Mouse (Mus musculus) MEL (cell line): Measurements from ENCODE around the gene Crygc.

Experiments
- CTCF ChIP-seq, 3 experiments: IDR thresholded peaks in 2 of 3; conservative IDR thresholded peaks in 1 of 3; 2 replicates each; pipeline ENCODE4 v1.5.1; 2011 to 2012; ENCODE audit warnings: low read length in 3 of 3, low read depth in 2 of 3, mild to moderate bottlenecking in 2 of 3, improper control_type of control experiment in 1 of 3, inconsistent platforms in 1 of 3, mixed read lengths in 1 of 3, moderate library complexity in 1 of 3; ENCODE audit not compliant: control insufficient read depth in 1 of 3, insufficient read depth in 1 of 3, poor library complexity in 1 of 3, severe bottlenecking in 1 of 3
- E2F4 ChIP-seq: IDR thresholded peaks from 2 replicates; pipeline ENCODE4 v1.6.1; 2011; ENCODE audit warnings: low read depth, low read length, improper control_type of control experiment, borderline replicate concordance
- ELF1 ChIP-seq: IDR thresholded peaks from 2 replicates; pipeline ENCODE4 v1.6.1; 2014; ENCODE audit warnings: low read depth, mild to moderate bottlenecking, inconsistent platforms, low read length, improper control_type of control experiment, moderate library complexity
- GATA1 ChIP-seq: IDR thresholded peaks from 2 replicates; pipeline ENCODE4 v1.6.1; 2011; ENCODE audit warnings: low read depth, low read length, improper control_type of control experiment
- MAFK ChIP-seq: IDR thresholded peaks from 2 replicates; pipeline ENCODE4 v1.6.1; 2011; ENCODE audit warnings: low read depth, mild to moderate bottlenecking, low read length, improper control_type of control experiment, borderline replicate concordance
- MAX ChIP-seq: IDR thresholded peaks from 2 replicates; pipeline ENCODE4 v1.6.1; 2011; ENCODE audit warnings: low read length, improper control_type of control experiment
- MAZ ChIP-seq: IDR thresholded peaks from 2 replicates; pipeline ENCODE4 v1.6.1; 2012; ENCODE audit warnings: low read depth, mild to moderate bottlenecking, inconsistent platforms, low read length, improper control_type of control experiment
- MYB ChIP-seq: IDR thresholded peaks from 2 replicates; pipeline ENCODE4 v1.6.1; 2011; ENCODE audit warnings: mild to moderate bottlenecking, low read depth, low read length, improper control_type of control experiment
- POLR2A ChIP-seq, 2 experiments: IDR thresholded peaks; 2 replicates each; pipeline ENCODE4 v1.6.1; 2011 to 2012; ENCODE audit warnings: low read length in 2 of 2, mild to moderate bottlenecking in 2 of 2, control low read depth in 1 of 2, improper control_type of control experiment in 1 of 2, low read depth in 1 of 2, moderate library complexity in 1 of 2; ENCODE audit not compliant: control insufficient read depth in 1 of 2, insufficient read depth in 1 of 2, poor library complexity in 1 of 2
- RCOR1 ChIP-seq: IDR thresholded peaks from 2 replicates; pipeline ENCODE4 v1.6.1; 2012; ENCODE audit warnings: low read depth, mild to moderate bottlenecking, inconsistent platforms, low read length, improper control_type of control experiment
- SMC3 ChIP-seq: IDR thresholded peaks from 2 replicates; pipeline ENCODE4 v1.6.1; 2011; ENCODE audit warnings: low read depth, low read length, improper control_type of control experiment
- USF1 ChIP-seq: IDR thresholded peaks from 2 replicates; pipeline ENCODE4 v1.6.1; 2014; ENCODE audit warnings: low read depth, mild to moderate bottlenecking, inconsistent platforms, low read length, improper control_type of control experiment, moderate library complexity
- ZC3H11A ChIP-seq: IDR thresholded peaks from 2 replicates; pipeline ENCODE4 v1.6.1; 2012; ENCODE audit warnings: low read depth, mild to moderate bottlenecking, inconsistent platforms, low read length, improper control_type of control experiment
- ZKSCAN1 ChIP-seq: IDR thresholded peaks from 2 replicates; pipeline ENCODE4 v1.6.1; 2012; ENCODE audit warnings: low read depth, mild to moderate bottlenecking, inconsistent platforms, low read length, improper control_type of control experiment, moderate library complexity

DNA sequence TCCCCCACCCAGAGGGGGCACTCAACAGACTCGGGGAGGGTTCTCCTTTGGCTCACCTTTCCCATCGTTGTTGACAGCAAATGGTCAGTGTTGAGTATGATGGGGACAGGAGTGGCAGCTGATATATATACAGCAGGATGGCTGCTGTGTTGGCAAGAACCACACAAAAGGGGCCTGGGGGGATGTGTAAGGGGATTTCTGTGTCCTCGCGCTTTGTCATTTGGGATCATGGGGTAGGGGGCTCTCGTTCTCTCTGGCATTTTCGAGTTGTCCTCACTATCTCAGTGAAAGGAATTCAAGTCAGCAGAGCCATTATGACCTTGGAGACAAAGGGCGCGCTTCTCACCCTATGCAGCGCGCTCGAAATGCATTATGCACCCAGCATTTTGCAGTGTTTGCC lies 29.8 kb upstream of the Crygc start, which contains the start of gene Cryga:
- TF ChIP-seq SMC3 (no peak), CTCF (IDR thresholded peaks at IDR 0.05 in 2 of 3, conservative IDR thresholded peaks at IDR 0.05 in 1 of 3; ENCODE audit: control insufficient read depth in 1 of 3, insufficient read depth in 1 of 3, low read depth in 2 of 3, low read length in 3 of 3, poor library complexity in 1 of 3, severe bottlenecking in 1 of 3) (no peak), MYB (no peak), ELF1 (no peak), USF1 (no peak), MAZ (no peak), E2F4 (no peak), ZKSCAN1 (no peak), MAX (no peak), ZC3H11A (no peak), POLR2A (IDR thresholded peaks at IDR 0.05; ENCODE audit: control insufficient read depth in 1 of 2, insufficient read depth in 1 of 2, low read depth in 1 of 2, low read length in 2 of 2, poor library complexity in 1 of 2) (no peak), RCOR1 (no peak), MAFK (no peak), GATA1 (no peak)
